Mouse (Mus musculus) lung, embryonic 14.5 days (tissue): Measurements from ENCODE around the gene Tigd4. TPM values are rescaled to one million over a fixed set of nuclear protein-coding genes. Genes with fewer than 3 reads are reported as not detected.

Experiments used
- ATAC-seq: fragments of 200-750 bp; cut with Nextera tagmentation; 2 replicates; pipeline ENCODE4 v1.8.0; 2017; ENCODE audit warnings: mild to moderate bottlenecking, moderate TSS enrichment, moderate library complexity; ENCODE audit not compliant: insufficient read depth
- DNase-seq: peaks from one replicate; pipeline ENCODE4 v3.0.0-alpha.2; 2015
- H3K27ac ChIP-seq: fragments of 300-500 bp; sonication (generic); 2 replicates; pipeline ENCODE4 v1.5.1; 2014; ENCODE audit warnings: low read depth, mild to moderate bottlenecking, moderate library complexity
- H3K27me3 ChIP-seq: fragments of 300-500 bp; sonication (generic); 2 replicates; pipeline ENCODE4 v1.6.1; 2014; ENCODE audit warnings: low read length, control low read depth; ENCODE audit not compliant: insufficient read depth
- H3K36me3 ChIP-seq: fragments of 300-500 bp; sonication (generic); 2 replicates; pipeline ENCODE4 v1.6.1; 2014; ENCODE audit warnings: control low read depth; ENCODE audit not compliant: insufficient read depth
- H3K4me1 ChIP-seq: fragments of 300-500 bp; sonication (generic); 2 replicates; pipeline ENCODE4 v1.6.1; 2014; ENCODE audit warnings: antibody characterized with exemption, control low read depth; ENCODE audit not compliant: insufficient read depth
- H3K4me2 ChIP-seq: fragments of 300-500 bp; sonication (generic); 2 replicates; pipeline ENCODE4 v1.6.1; 2014; ENCODE audit warnings: mild to moderate bottlenecking
- H3K4me3 ChIP-seq: fragments of 300-500 bp; sonication (generic); 2 replicates; pipeline ENCODE4 v1.5.1; 2014; ENCODE audit warnings: low read depth, low read length
- H3K9ac ChIP-seq: fragments of 300-500 bp; sonication (generic); 2 replicates; pipeline ENCODE4 v1.6.1; 2014
- H3K9me3 ChIP-seq: fragments of 300-500 bp; sonication (generic); 2 replicates; pipeline ENCODE4 v1.6.1; 2016; ENCODE audit warnings: low read depth, low read length, control low read depth
- CTCF ChIP-seq: IDR thresholded peaks from 2 replicates; pipeline ENCODE4 v1.5.1; 2016; ENCODE audit warnings: antibody characterized with exemption, low read depth
- WGBS: fragments of 180-500 bp; shearing (Covaris S2); extraction: QIAGEN DNeasy Blood & Tissue Kit; methylation state at CpG from one replicate; pipeline ENCODE4 v1.1.7; 2014; 5-methylcytosine and 5-hydroxymethylcytosine counted together
- polyA plus RNA-seq: library from polyadenylated mRNA; unstranded; fragments of >200 nt; fragmentation: Nextera tagmentation; extraction: Ambion mirVana; gene quantifications from 2 replicates; pipeline ENCODE4 v1.2.1, GENCODE M21; 2014

The Tigd4 gene
- polyA plus RNA-seq, 1 experiment from 2014 or later = 0.07 TPM

GRCm38 (mm10) chr3:84645156-84646006 is 52.0 kb downstream of the Tigd4 start:
- Histone ChIP-seq H3K4me3 (no peak overlapping the region), H3K4me1 (no peaks in the 10 kb centered on the region), H3K9me3 (no peaks in the 10 kb centered on the region), H3K27me3 (no peaks in the 10 kb centered on the region), H3K9ac (no peak overlapping the region), H3K4me2 (no peak overlapping the region), H3K36me3 (no peaks in the 10 kb centered on the region), H3K27ac (no peak overlapping the region)
- 71% methylated on average over 9 of the region's 9 CpGs for WGBS
- ATAC-seq = no peak
- no peak for DNase-seq
- no peak for TF ChIP-seq CTCF

GRCm38 (mm10) chr3:84646007-84646290 is 52.6 kb downstream of the Tigd4 start:
- H3K36me3 ChIP-seq = no peaks in the 10 kb centered on the region
- H3K27ac ChIP-seq = no peak overlapping the region
- no peak for TF ChIP-seq CTCF
- ATAC-seq (no peak), DNase-seq (no peak)
- H3K9me3 ChIP-seq = no peaks in the 10 kb centered on the region
- no peaks in the 10 kb centered on the region for H3K4me1 ChIP-seq
- H3K9ac ChIP-seq = no peak overlapping the region
- H3K4me3 ChIP-seq = no peak overlapping the region
- no peaks in the 10 kb centered on the region for H3K27me3 ChIP-seq
- no peak overlapping the region for H3K4me2 ChIP-seq
- 82% methylated on average over 3 of the region's 3 CpGs for WGBS

DNA sequence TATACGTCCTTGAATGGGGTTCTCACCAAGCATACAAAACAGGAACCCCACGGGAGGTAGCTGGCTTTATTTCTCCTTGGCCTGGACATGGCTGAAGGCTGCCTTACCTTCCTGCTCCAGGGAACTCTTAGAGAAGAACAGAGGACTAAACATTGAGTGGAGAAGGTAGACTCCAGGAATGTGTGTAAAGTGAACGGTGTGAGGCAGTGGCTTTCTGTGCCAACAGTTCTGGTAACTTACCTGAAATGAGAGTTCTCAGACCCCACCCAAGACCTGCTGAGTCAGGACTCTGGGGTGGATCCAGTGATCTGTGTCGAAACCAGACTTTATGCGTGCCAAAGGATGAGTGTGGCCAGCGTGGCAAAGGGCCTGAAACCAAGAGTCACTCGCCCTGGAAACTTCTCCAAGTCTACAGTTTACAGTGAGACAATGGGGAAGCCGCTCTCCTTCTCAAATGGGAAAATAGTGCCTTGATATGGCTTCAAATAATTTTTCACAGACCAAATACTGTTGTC is 53.0 kb downstream of the Tigd4 start:
- H3K27ac ChIP-seq = no peak overlapping the region
- no peak for DNase-seq
- H3K27me3 ChIP-seq = no peaks in the 10 kb centered on the region
- H3K9me3 ChIP-seq = no peaks in the 10 kb centered on the region
- H3K9ac ChIP-seq = no peak overlapping the region
- no peak overlapping the region for H3K4me3 ChIP-seq
- no peaks in the 10 kb centered on the region for H3K4me1 ChIP-seq
- no peak for ATAC-seq
- no peaks in the 10 kb centered on the region for H3K36me3 ChIP-seq
- no peak for TF ChIP-seq CTCF
- WGBS = 78% methylated on average over 8 of the region's 8 CpGs
- no peak overlapping the region for H3K4me2 ChIP-seq

Other genes with a start within 250 kb of the Tigd4 start
- 15.6 and 16.6 TPM in 2 replicates for gene Fhdc1, start 113.1 kb upstream of the Tigd4 start, polyA plus RNA-seq
- 58.2 and 58.5 TPM in 2 replicates for gene Arfip1, start 10.9 kb upstream of the Tigd4 start, polyA plus RNA-seq
- gene Tmem154, start 72.6 kb downstream of the Tigd4 start, polyA plus RNA-seq = 1.4 and 2.1 TPM in 2 replicates
- gene Fbxw7, start 221.7 kb downstream of the Tigd4 start, polyA plus RNA-seq = 9.5 and 9.8 TPM in 2 replicates